Mouse (Mus musculus) spleen, adult 2 months (tissue): ENCODE data around the gene Garem2.

Experiments
- CTCF ChIP-seq: fragments of 200-500 bp; IDR thresholded peaks from 2 replicates; pipeline ENCODE4 v1.5.1; 2011; ENCODE audit warnings: mild to moderate bottlenecking, inconsistent platforms; ENCODE audit not compliant: insufficient read depth, insufficient read length, insufficient replicate concordance; ENCODE audit errors: extremely low read depth
- POLR2A ChIP-seq: fragments of 200-500 bp; IDR thresholded peaks from 2 replicates; pipeline ENCODE4 v1.6.1; 2011; ENCODE audit warnings: low read depth, low read length, inconsistent platforms

DNA sequence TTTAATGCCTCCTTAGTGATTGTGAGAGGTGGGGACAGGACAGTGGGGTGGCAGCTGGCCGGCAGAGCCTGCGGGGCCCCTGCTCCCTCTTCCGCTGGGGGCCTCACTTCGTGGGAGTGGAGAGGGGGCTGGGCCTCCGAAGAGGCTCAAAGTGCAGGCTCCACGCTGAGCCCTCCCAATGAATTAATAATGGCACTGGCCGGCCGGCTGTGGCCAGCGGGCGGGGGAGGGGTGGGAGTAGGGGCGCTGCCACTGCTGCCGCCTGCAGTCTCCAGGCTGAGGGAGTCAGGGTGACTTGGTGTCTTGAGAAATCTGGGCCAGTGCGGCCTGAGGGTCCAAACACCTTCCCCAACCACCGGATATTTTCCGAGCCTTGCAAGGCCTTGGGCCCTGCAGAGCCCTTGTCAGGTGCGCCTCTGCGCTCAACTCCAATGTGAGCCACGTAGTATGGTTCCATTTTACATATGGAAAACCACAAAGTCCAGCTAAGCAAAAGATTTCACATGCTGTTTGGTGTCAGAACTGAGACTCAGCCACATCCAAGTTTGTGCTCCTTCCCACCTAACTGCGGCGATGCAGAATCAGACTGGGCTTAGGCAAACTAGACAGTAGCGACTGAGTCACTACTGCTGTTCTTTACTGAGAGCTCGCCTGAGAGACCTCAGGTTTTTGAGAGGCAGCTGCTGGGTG lies 5.6 kb downstream of the Garem2 start:
- no peak for TF ChIP-seq CTCF
- TF ChIP-seq POLR2A: no peak
